Mouse (Mus musculus): Measurements from ENCODE around the gene Maml2. TPM values are rescaled to one million over a fixed set of nuclear protein-coding genes. Genes with fewer than 3 reads are reported as not detected.

Maml2 gene
- total and polyA plus RNA-seq, 3 experiments = 4.2 to 7.2 (median 5.7) TPM

GRCm38 (mm10) chr9:13566154-13566885 lies 268.6 kb downstream of the Maml2 start:
- DNase-seq = no peak

- DNase-seq = no peak
These were observed 271.3 kb downstream of the Maml2 start for GRCm38 (mm10) chr9:13569023-13569422.

- DNase-seq = no peak
These were observed 275.1 kb downstream of the Maml2 start for GRCm38 (mm10) chr9:13572847-13573246.

DNA sequence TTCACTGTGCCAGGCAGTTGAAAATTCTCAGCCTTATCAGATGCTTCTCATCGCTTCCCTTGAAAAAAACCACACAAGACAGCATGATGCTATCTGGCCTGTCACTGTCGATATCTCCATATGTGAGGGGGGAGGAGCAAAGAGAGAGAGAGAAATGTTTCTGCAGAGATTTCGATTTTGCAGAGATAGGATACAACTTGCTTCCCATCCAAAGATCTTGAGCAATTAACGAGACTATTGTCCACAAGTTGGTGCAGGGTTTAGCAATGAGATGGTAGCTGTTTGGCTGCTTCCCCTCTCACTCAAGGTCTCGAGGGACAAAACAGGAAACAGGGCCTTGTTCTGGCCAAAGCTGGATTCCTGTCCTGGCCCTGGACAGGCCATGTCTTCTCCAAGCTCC lies 276.3 kb downstream of the Maml2 start:
- peak; percentile 50 for DNase-seq

DNA sequence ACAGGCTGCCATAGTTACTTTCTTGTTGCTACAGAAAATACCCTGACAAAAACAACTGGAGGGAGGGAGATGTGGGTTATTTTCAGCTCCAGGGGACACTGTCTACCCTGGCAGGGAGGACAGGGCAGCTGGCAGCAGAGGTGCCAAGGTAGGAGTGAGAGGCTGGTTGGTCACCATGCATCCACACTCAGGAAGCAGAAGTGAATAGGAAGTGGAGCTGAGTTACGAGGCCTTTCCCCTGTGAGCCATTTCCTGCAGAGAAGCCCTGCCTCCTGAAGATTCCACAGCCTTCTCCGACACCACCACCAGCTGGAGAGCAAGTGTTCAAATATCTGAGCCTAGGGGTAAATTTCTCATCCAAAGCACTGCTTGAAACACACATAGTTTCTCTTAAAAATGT lies 277.2 kb downstream of the Maml2 start:
- DNase-seq = peak; percentile 24

DNA sequence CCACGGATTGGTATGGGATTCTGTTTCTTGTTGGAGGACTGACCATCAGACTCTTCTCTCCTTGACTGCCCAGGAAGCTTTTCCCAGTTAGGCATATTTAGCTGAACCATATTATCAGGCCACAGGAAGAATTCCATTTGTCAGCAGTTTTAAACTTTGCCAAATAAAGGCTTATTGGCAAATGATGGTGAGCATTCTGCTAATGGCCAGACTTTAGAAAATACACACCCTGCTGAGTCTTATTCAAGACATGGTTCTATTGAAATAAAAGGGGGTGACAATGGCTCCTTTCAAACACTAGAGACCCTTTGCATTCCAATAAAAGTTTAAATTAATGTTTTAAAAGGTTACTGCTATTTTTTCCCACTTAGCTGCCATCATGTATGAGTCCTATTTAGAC lies 279.4 kb downstream of the Maml2 start:
- DNase-seq = no peak

DNA sequence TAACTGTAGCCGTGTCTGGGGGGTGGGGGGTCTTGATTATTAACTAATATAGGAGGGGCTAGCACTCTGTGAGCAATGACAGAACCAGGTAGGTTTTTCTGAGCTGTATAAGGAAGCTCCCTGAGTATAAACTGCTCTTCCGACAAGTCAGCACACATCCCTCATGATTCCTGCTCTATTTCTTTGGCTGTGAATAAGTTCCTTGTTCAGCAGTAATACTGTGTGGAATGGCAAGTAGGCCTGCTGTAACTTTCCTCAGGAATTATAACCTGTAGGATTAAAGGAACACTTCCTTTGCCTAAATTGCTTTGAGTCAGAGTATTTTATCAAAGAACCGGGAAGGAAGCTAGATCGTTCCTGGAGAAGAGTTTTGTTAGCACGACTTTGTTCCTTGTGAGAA lies 283.4 kb downstream of the Maml2 start:
- no peak for DNase-seq

DNA sequence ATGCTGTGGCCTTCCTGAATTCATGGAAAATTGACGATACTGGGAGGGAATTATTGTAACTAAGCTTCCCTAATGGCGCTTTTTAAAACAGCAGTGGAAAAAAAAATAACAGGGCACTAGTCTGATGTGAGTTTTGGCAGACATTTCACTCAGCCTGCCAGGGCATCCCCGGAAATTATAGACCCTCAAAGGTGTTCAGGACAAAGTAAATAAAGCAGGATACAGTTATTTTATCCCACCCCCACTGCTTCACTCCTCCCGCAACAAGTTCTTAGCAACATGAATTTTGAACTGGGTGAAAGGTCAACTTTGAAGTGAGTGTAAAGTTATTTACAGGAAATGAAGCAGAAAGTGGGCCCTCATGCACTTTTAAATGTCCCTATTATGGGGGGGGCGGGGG lies 286.2 kb downstream of the Maml2 start:
- no peak for DNase-seq

DNA sequence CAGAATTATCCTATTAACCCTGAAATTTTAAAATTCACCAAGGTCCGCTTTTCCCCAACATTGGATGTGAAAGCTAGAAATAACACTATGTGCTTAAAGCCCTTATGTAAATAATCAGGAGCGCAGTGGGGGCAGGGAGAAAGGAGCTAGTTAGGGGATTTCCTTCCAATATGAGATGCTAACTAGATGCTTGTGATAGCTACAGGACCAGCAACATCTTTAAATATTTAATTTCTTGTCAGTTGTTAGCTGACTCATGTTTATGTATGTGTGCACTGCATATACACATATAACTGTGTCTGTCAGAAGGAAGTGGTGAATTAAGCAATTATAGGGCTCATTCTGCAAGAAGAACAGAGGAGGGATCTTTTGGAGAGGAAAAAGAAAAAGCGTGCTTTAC lies 286.7 kb downstream of the Maml2 start:
- no peak for DNase-seq

DNA sequence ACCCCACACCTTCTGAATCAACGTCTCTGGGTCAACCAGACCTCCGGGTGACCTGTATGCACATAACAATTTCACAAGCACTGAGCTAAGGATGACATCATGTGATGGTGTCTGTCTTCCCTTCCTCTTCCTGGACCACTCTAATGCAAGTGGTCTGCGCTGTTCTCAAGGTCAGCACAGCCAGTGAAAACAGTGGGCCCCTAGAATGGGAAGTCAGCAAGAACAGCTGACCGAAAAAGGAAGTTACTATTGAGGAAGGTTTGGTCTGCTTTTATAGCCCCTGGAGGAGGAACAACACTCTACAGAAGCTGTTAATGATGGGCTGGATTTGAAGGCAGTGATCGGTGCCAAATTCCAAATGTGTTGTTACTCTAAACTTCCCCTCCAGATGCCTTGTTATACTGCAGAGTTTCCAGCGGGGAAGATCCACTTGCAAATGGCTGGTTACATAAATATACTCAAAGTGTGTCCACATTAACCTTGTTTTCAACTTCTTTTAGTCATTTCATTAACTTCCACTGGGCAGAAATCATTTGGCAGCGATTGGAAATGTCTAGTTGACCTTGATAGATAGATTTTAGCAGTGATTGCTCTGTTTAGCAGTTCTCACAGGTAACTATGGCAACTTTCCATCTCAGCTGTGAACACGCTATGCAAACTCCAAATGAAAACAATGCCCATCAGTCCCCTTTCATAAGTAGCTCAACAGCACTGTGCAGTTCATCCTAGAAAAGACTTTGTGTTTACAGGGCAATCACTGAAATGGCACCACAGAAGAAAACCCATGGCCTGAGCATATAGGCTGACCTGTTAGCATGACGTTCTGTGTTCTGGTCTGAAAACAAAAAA lies 289.6 kb downstream of the Maml2 start:
- DNase-seq = peak; percentile 14

DNA sequence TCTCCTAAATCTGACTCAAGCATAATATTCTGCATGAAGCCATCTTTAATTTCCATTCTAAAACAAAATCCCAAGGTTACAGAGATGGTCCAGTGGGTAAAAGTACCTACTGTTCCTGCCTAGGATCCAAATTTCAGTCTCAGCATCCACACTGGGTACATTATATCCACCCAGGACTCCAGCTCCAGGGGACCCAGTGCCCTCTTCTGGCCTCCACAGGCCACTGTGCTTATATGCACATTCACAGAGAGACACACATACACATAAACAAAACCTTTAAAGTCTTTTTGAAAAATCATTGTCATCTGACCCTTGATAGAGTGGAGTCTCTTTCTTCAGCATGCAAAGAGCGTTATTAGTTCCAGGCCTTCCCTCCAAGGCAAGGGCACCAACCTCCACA lies 291.0 kb downstream of the Maml2 start:
- DNase-seq = no peak

GRCm38 (mm10) chr9:13592701-13593100 lies 294.9 kb downstream of the Maml2 start:
- DNase-seq = no peak

DNA sequence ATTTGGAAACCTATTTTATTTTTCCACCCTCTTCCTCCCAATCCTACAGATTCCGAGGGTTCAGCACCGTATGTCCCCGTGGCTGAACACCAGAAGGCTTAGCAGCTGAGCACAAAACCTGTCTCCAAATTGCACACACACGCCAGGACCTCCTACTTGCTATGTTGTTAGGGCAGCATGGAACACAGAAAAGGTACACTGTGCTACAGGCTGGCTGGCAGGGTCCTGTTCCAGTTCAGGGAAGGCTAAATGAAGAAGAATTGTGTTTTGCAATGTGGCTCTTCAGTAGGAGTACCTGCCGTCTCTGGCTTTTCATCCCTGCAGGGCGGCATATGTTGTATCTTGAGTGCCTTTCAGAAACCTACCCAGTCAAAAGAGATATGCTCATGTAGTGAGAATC lies 300.0 kb downstream of the Maml2 start:
- no peak for DNase-seq

- no peak for DNase-seq
These were observed 301.0 kb downstream of the Maml2 start for GRCm38 (mm10) chr9:13598596-13599333.

GRCm38 (mm10) chr9:13599334-13599614 lies 301.5 kb downstream of the Maml2 start:
- DNase-seq = no peak

DNA sequence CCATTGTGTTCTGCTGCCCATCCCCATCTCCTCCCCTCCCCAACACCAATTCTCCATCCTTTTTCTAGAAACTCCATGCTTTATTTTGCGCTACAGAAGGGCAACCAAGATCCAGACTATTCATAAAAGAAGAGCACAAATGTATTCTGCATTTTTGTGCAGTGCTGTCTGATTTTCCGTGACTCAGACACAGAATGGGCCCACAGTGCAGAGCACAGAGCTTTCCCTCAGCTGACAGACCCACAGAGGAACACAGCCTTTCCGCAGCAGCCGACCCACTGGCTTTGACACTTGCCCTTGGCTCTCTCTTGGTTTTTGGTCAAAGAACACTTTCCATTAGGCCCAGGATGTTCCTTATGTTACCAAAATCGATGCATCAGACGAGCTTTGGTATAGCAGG lies 302.0 kb downstream of the Maml2 start:
- no peak for DNase-seq

DNA sequence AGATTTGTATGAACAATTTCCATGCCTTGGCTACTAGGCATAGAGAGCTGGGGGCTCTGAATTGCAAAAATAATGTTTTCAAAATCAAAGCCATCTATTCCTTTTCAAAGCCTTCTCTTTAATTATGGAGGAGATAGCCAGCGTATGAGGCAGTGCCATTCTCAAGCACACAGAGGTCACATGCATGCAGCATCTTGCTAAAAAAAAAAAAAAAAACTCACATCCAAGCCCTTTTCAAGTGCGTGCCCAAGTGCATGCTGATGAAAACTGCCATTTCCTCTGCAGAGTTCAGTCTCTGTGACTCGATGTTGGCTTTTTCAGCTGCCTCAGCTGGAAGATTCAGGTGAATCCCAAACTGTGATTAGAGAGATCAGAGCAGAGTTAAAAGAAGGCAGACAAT lies 304.0 kb downstream of the Maml2 start:
- no peak for DNase-seq

- DNase-seq = no peak
These were observed 305.9 kb downstream of the Maml2 start for GRCm38 (mm10) chr9:13603533-13604143.

GRCm38 (mm10) chr9:13607609-13608185 lies 309.9 kb downstream of the Maml2 start:
- DNase-seq = no peak

GRCm38 (mm10) chr9:13608532-13609071 lies 310.8 kb downstream of the Maml2 start:
- DNase-seq = no peak

DNA sequence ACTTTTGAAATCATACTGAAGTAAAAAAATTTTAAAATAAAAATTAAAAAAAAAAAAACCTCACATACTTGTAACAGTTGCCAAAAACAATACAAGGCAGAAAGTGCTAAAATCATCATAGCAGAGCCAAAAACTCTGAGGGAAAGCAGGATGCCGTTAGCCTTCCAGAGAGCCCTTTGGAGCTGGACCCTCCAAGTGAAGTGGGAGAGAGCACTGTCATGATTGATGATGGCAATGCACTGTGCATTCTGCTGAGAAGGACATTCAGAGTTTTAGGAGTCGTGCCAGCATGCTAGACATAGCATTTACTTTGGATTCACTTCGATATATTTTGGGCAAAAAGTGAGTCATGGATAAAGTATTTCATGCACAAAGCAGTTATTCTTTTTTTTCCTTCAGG lies 313.8 kb downstream of the Maml2 start:
- peak; percentile 32 for DNase-seq

- DNase-seq = no peak
These were observed 314.6 kb downstream of the Maml2 start for GRCm38 (mm10) chr9:13612371-13612770.
